Mouse (Mus musculus) ES-Bruce4 (cell line): ENCODE results near the gene Ltbp1.

ENCODE experiments used
- CTCF ChIP-seq: IDR thresholded peaks from one replicate; pipeline ENCODE4 v1.8.1; 2011; ENCODE audit warnings: low read depth, low read length
- POLR2A ChIP-seq: IDR thresholded peaks from one replicate; pipeline ENCODE4 v1.8.1; 2011; ENCODE audit warnings: low read length; ENCODE audit not compliant: insufficient read depth

GRCm38 (mm10) chr17:75119422-75119821 lies 114.1 kb downstream of the Ltbp1 start:
- TF ChIP-seq CTCF (no peak), POLR2A (no peak)
